Mouse (Mus musculus): ENCODE measurements around the gene Olfr1123. TPM values are rescaled to one million over a fixed set of nuclear protein-coding genes. Genes with fewer than 3 reads are reported as not detected.
"Not testable (repeated sequence)": the region's sequence is repeated elsewhere in the genome, so short reads cannot be mapped to it uniquely, and the experiment has no call there.

Olfr1123 gene
- polyA plus RNA-seq (2012; rRNA removed): not detected in 2 replicates

DNA sequence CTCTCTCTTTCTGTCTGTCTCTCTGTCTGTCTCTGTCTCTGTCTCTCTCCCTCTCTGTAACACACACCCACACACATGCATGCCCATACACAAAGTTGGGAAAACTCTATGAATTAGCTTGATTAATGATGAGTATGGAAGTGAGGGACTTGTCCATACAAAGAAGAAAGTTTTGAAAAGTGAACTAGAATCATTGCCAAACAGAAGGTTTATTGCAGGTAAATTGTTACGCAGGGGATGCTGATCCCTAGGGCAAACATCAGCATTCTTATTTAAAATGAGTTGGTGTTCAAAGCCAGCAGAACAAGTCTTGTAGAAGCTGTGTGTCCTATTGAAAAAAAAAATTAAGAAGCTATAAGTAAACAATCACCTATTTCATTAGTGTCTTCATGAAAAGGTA, at the start of gene Olfr1123:
TSS of gene Olfr1123 (plus strand) at position 301 of the 400 bp plus-strand sequence.
- H3K4me1 ChIP-seq (ENCODE audit: control insufficient read depth, insufficient read depth, insufficient read length, low read length): no peaks in the 10 kb centered on the region
- H3K27me3 ChIP-seq (ENCODE audit: control insufficient read depth, insufficient read depth, low read length): no peaks in the 10 kb centered on the region
- H3K27ac ChIP-seq (ENCODE audit: insufficient read depth, low read depth, low read length): no peak within 1 kb of the TSS
- no peak within 1 kb of the TSS for H3K4me3 ChIP-seq (ENCODE audit: low read depth, low read length)
- WGBS: 78% methylated on average over 1 of the region's 1 CpGs
- TF ChIP-seq CTCF (IDR thresholded peaks at IDR 0.05; ENCODE audit: extremely low read depth, insufficient read length, insufficient replicate concordance, low read depth, low read length) (no peak), POLR2A (IDR thresholded peaks at IDR 0.05; ENCODE audit: low read depth, low read length) (no peak)
- no peaks in the 10 kb centered on the region for H3K36me3 ChIP-seq (ENCODE audit: control insufficient read depth, insufficient read depth, low read length)

DNA sequence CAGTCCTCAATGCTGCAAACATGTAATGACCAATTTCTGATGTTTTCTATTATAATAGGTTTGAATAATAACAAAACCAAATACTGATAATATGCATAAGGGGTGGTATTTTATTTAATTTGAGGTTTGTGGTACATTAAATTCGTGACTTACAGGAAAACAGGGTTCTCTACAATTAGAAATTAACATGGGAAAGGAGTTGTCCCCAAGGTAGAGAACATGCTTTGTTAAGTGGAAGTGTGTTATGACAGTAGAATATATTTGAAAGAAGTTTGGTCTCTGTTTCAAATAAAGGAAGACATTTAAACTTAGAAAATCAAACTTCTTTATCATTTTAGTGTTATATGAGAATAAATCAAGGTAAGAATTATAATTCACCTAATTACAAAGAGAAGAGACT, 46.8 kb upstream of the Olfr1123 start, which contains the start of gene Olfr1121:
TSS of gene Olfr1121 (plus strand) at position 301 of the 400 bp plus-strand sequence.
- TF ChIP-seq POLR2A (IDR thresholded peaks at IDR 0.05; ENCODE audit: low read depth, low read length): no peak
- TF ChIP-seq CTCF (IDR thresholded peaks at IDR 0.05; ENCODE audit: extremely low read depth, insufficient read length, insufficient replicate concordance, low read depth, low read length): no peak
- H3K4me1 ChIP-seq (ENCODE audit: control insufficient read depth, insufficient read depth, insufficient read length, low read length): no peaks in the 10 kb centered on the region
- H3K4me3 ChIP-seq (ENCODE audit: low read depth, low read length): no peak within 1 kb of the TSS
- H3K27me3 ChIP-seq (ENCODE audit: control insufficient read depth, insufficient read depth, low read length): no peaks in the 10 kb centered on the region
- no peaks in the 10 kb centered on the region for H3K36me3 ChIP-seq (ENCODE audit: control insufficient read depth, insufficient read depth, low read length)
- H3K27ac ChIP-seq (ENCODE audit: insufficient read depth, low read depth, low read length): no peak within 1 kb of the TSS
- 6% methylated on average over 1 of the region's 1 CpGs for WGBS

DNA sequence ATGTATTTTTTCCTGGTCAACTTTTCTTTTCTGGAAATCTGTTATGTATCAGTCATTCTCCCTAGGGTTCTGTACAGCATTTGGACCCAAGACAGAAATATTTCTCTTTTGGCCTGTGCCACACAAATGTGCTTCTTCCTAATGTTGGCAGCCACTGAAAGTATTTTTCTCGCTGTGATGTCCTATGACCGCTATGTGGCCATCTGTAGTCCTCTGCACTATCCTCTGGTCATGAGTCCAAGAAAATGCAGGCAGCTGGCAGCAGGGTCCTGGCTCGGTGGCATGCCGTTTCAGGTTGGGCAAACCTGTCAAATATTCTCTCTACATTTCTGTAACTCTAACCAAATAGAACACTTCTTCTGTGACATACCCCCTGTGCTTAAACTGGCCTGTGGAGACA, 44.7 kb upstream of the Olfr1123 start:
- no peak for TF ChIP-seq CTCF (IDR thresholded peaks at IDR 0.05; ENCODE audit: extremely low read depth, insufficient read length, insufficient replicate concordance, low read depth, low read length)
- 87% methylated on average over 4 of the region's 4 CpGs for WGBS

DNA sequence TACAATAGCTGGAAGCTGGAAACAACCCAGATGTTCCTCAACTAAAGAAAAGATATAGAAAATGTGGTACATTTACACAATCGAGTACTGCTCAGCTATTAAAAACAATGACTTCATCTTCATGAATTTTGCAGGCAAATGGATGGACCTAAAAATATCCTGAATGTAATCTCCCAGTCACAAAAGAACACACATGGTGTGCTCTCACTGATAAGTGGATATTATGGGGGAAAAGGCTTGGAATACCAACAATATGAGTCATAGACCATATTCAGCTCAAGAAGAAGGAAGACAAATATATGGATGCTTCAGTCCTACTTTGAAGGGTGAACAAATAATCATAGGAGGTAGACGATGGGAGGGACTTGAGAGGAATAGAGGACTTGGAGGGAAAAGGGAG, 32.5 kb upstream of the Olfr1123 start:
- Histone ChIP-seq H3K27ac (ENCODE audit: insufficient read depth, low read depth, low read length) (no peak overlapping the region), H3K27me3 (ENCODE audit: control insufficient read depth, insufficient read depth, low read length) (no peaks in the 10 kb centered on the region), H3K4me3 (ENCODE audit: low read depth, low read length) (no peak overlapping the region), H3K36me3 (ENCODE audit: control insufficient read depth, insufficient read depth, low read length) (no peaks in the 10 kb centered on the region), H3K4me1 (ENCODE audit: control insufficient read depth, insufficient read depth, insufficient read length, low read length) (no peaks in the 10 kb centered on the region)
- no peak for TF ChIP-seq POLR2A (IDR thresholded peaks at IDR 0.05; ENCODE audit: low read depth, low read length)
- TF ChIP-seq CTCF (IDR thresholded peaks at IDR 0.05; ENCODE audit: extremely low read depth, insufficient read length, insufficient replicate concordance, low read depth, low read length): no peak
- 76% methylated on average over 2 of the region's 2 CpGs for WGBS

More for the DNA sequence above, 44.7 kb upstream of the Olfr1123 start:
- H3K36me3 ChIP-seq (ENCODE audit: control insufficient read depth, insufficient read depth, low read length): no peaks in the 10 kb centered on the region
- no peak overlapping the region for H3K4me3 ChIP-seq (ENCODE audit: low read depth, low read length)
- H3K4me1 ChIP-seq (ENCODE audit: control insufficient read depth, insufficient read depth, insufficient read length, low read length): no peaks in the 10 kb centered on the region
- H3K27me3 ChIP-seq (ENCODE audit: control insufficient read depth, insufficient read depth, low read length): no peaks in the 10 kb centered on the region
- no peak overlapping the region for H3K27ac ChIP-seq (ENCODE audit: insufficient read depth, low read depth, low read length)

DNA sequence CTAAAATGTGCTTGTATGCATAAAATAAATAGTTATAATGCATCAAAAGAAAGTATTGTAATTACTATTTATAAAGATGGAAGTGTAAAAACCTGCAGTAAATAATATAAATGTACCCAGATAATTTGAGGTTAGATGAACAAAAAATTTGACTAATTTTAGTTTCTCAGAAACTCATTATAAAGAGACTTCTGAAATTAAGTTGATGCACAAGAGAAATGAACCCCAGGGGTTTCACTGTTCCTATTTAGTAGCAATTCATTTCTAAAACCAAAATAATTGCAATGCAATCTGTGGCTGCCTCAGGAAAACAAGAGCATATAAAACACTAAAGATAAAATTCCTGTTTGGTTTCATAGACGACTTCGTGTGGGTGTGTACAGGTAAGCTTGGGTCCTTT, 30.9 kb upstream of the Olfr1123 start, which contains the start of gene Olfr1122:
TSS of gene Olfr1122 (plus strand) at position 301 of the 400 bp plus-strand sequence.
- Histone ChIP-seq H3K27ac (ENCODE audit: insufficient read depth, low read depth, low read length) (no peak within 1 kb of the TSS), H3K4me1 (ENCODE audit: control insufficient read depth, insufficient read depth, insufficient read length, low read length) (no peaks in the 10 kb centered on the region), H3K4me3 (ENCODE audit: low read depth, low read length) (no peak within 1 kb of the TSS), H3K27me3 (ENCODE audit: control insufficient read depth, insufficient read depth, low read length) (no peaks in the 10 kb centered on the region), H3K36me3 (ENCODE audit: control insufficient read depth, insufficient read depth, low read length) (no peaks in the 10 kb centered on the region)
- TF ChIP-seq POLR2A (IDR thresholded peaks at IDR 0.05; ENCODE audit: low read depth, low read length) (no peak), CTCF (IDR thresholded peaks at IDR 0.05; ENCODE audit: extremely low read depth, insufficient read length, insufficient replicate concordance, low read depth, low read length) (no peak)
- 67% methylated on average over 2 of the region's 2 CpGs for WGBS

DNA sequence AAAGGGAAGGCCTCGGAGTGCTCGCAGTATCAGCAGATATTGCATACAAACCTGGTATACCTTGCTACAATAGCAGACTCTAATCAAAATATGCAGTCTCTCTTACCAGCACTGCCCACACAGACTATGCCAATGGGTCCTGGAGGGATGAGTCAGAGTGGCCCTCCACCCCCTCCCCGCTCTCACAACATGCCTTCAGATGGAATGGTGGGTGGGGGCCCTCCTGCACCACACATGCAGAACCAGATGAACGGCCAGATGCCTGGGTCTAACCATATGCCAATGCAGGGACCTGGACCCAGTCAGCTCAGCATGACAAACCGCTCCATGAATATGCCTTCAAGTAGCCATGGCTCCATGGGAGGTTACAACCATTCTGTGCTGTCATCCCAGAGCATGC, 22.8 kb upstream of the Olfr1123 start:
- H3K27ac ChIP-seq (ENCODE audit: insufficient read depth, low read depth, low read length); H3K36me3 ChIP-seq (ENCODE audit: control insufficient read depth, insufficient read depth, low read length); H3K27me3 ChIP-seq (ENCODE audit: control insufficient read depth, insufficient read depth, low read length); H3K4me3 ChIP-seq (ENCODE audit: low read depth, low read length); H3K4me1 ChIP-seq (ENCODE audit: control insufficient read depth, insufficient read depth, insufficient read length, low read length): not testable (repeated sequence)
- 83% methylated on average over 5 of the region's 5 CpGs for WGBS

DNA sequence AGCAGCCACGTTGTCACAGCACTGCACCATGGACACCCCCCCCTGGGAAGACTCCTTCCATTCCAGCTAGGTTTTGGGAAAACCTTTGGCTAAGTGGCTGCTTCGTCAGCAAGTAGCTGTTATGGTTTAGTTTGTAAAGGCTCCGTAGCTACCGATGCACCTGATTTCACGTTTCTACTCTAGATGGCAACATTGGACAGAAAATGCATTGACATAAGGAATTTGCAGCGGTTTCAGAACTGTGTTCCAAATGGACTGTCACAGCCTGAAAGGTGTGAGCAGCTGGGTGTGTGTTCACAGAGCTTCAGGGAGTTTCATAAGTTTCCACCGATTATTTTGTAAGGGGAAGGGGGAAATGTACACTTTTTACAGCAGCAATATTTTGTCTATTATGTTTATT, 21.7 kb upstream of the Olfr1123 start:
- H3K27ac ChIP-seq (ENCODE audit: insufficient read depth, low read depth, low read length); H3K4me1 ChIP-seq (ENCODE audit: control insufficient read depth, insufficient read depth, insufficient read length, low read length); H3K4me3 ChIP-seq (ENCODE audit: low read depth, low read length); H3K27me3 ChIP-seq (ENCODE audit: control insufficient read depth, insufficient read depth, low read length); H3K36me3 ChIP-seq (ENCODE audit: control insufficient read depth, insufficient read depth, low read length): not testable (repeated sequence)
- WGBS: 77% methylated on average over 7 of the region's 7 CpGs

DNA sequence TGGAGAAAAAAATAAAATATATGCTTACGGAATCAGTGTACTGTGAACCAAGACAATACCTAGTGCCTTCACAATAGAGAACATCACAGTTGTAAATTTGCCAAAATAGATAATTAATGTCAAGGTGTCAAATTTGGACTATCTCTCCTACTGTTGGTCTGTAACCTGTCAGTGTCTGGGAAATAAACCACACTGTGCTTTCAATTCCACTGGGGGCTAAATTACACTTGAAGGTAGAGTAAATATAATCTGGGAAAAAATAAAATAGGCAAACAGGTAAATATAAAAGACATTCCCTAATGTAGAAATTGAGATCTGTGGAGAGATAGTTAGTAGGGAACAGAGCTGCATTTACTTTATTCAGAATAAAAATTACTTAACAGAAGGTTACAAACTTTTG, 13.5 kb downstream of the Olfr1123 start, which contains the start of gene Olfr1124:
TSS of gene Olfr1124 (plus strand) at position 301 of the 400 bp plus-strand sequence.
- WGBS: 91% methylated on average over 1 of the region's 1 CpGs
- Histone ChIP-seq H3K36me3 (ENCODE audit: control insufficient read depth, insufficient read depth, low read length) (no peaks in the 10 kb centered on the region), H3K27ac (ENCODE audit: insufficient read depth, low read depth, low read length) (no peak within 1 kb of the TSS), H3K27me3 (ENCODE audit: control insufficient read depth, insufficient read depth, low read length) (no peaks in the 10 kb centered on the region), H3K4me1 (ENCODE audit: control insufficient read depth, insufficient read depth, insufficient read length, low read length) (no peaks in the 10 kb centered on the region), H3K4me3 (ENCODE audit: low read depth, low read length) (no peak within 1 kb of the TSS)
- no peak for TF ChIP-seq POLR2A (IDR thresholded peaks at IDR 0.05; ENCODE audit: low read depth, low read length)
- TF ChIP-seq CTCF (IDR thresholded peaks at IDR 0.05; ENCODE audit: extremely low read depth, insufficient read length, insufficient replicate concordance, low read depth, low read length): no peak

All from small intestine, adult 2 months (tissue).